27 mouse cellular contexts compared by ENCODE assay signal in the genomic region with DNA sequence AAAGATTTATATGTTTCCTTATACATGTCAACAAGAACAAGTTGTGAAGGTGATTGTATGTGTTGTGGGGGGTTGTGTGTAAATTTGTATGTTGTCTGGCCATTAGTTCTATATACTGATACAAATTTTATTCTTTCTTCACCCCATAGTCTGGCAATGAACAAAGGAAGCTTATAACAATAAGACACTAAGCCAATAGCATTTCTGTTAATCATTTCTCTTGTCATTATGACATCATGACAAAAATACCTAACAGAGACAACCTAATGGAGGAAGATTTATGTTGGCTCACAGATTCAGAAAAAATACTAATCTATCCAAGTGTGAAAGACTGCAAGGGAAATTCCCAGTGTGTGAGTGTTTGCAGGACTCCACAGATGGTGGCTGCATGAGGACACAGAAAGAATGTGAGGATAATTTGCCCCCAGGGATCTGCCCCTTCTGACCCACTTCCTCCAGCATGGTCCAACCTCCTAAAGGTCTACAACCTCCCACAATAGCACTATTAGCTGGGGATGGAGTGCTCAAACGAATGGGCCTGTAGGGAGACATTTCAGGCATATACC.
DNase-seq lines count a peak whose midpoint lies in the region; ATAC-seq lines count a peak whose summit lies in the region.
"Had no signal": no experiment of that assay in that cellular context is flagged by ENCODE, and none has a peak within 500 bp of the region (broad histone marks: within the 10 kb centered on the region; RNA-seq: fewer than 3 reads in every experiment).

No protein-coding gene starts in this region.

- H3K9ac ChIP-seq in limb, embryonic 11.5 days (ENCODE audit: low read length): no peak overlapping the region
- no peak overlapping the region for H3K9ac ChIP-seq in neural tube, embryonic 11.5 days (ENCODE audit: low read length)
- H3K9ac ChIP-seq: embryonic facial prominence, embryonic 12.5 days; heart, embryonic 15.5 days; hindbrain, embryonic 12.5 days; limb, embryonic 12.5 days; lung, embryonic 15.5 days; midbrain, embryonic 12.5 days; neural tube, embryonic 12.5 days had no signal

- H3K27me3 ChIP-seq in limb, embryonic 11.5 days (ENCODE audit: control insufficient read depth, insufficient read depth, low read length): no peaks in the 10 kb centered on the region
- H3K27me3 ChIP-seq in limb, embryonic 10.5 days (ENCODE audit: low read depth, poor library complexity, severe bottlenecking): no peaks in the 10 kb centered on the region
- H3K27me3 ChIP-seq in embryonic facial prominence, embryonic 10.5 days (replicated peaks; ENCODE audit: low read depth, poor library complexity, severe bottlenecking): no peaks in the 10 kb centered on the region
- no peaks in the 10 kb centered on the region for H3K27me3 ChIP-seq in neural tube, embryonic 11.5 days (ENCODE audit: control insufficient read depth, insufficient read depth, low read length)
- H3K27me3 ChIP-seq: embryonic facial prominence, embryonic 12.5 days; heart, embryonic 15.5 days; hindbrain, embryonic 12.5 days; limb, embryonic 12.5 days; lung, embryonic 15.5 days; midbrain, embryonic 12.5 days; neural tube, embryonic 12.5 days had no signal

- H3K27ac ChIP-seq in limb, embryonic 11.5 days (replicated peaks; ENCODE audit: low read depth, low read length): no peak overlapping the region
- H3K27ac ChIP-seq in limb, embryonic 10.5 days: no peak overlapping the region
- H3K27ac ChIP-seq in embryonic facial prominence, embryonic 10.5 days (replicated peaks): no peak overlapping the region
- no peak overlapping the region for H3K27ac ChIP-seq in neural tube, embryonic 11.5 days (ENCODE audit: low read depth, low read length)
- H3K27ac ChIP-seq: embryonic facial prominence, embryonic 12.5 days; forebrain, embryonic 10.5 days; heart, embryonic 10.5 days; heart, embryonic 15.5 days; hindbrain, embryonic 12.5 days; limb, embryonic 12.5 days; lung, embryonic 15.5 days; midbrain, embryonic 12.5 days; neural tube, embryonic 12.5 days had no signal

- H3K4me1 ChIP-seq in limb, embryonic 11.5 days (ENCODE audit: control insufficient read depth, insufficient read depth, low read length): no peaks in the 10 kb centered on the region
- no peaks in the 10 kb centered on the region for H3K4me1 ChIP-seq in limb, embryonic 10.5 days
- H3K4me1 ChIP-seq in embryonic facial prominence, embryonic 10.5 days: no peaks in the 10 kb centered on the region
- no peaks in the 10 kb centered on the region for H3K4me1 ChIP-seq in neural tube, embryonic 11.5 days (ENCODE audit: control insufficient read depth, insufficient read depth, low read length)
- H3K4me1 ChIP-seq: embryonic facial prominence, embryonic 12.5 days; forebrain, embryonic 10.5 days; heart, embryonic 10.5 days; heart, embryonic 15.5 days; hindbrain, embryonic 12.5 days; limb, embryonic 12.5 days; lung, embryonic 15.5 days; midbrain, embryonic 12.5 days; neural tube, embryonic 12.5 days had no signal

- ATAC-seq in limb, embryonic 11.5 days (ENCODE audit: insufficient number of reproducible peaks, low FRiP score, low TSS enrichment, low read depth): 0 out of 2 replicates have a peak, but pooled peaks have one; percentile 39
- 0 out of 2 replicates have a peak, but pooled peaks have one; percentile 33 for ATAC-seq in neural tube, embryonic 11.5 days (ENCODE audit: insufficient read depth, low FRiP score, low TSS enrichment)
- no peak for ATAC-seq in megakaryocyte-erythroid progenitor cell, adult 5-6 weeks (replicated peaks; ENCODE audit: low FRiP score, low TSS enrichment, poor library complexity, severe bottlenecking)
- ATAC-seq: forebrain, embryonic 16.5 days; intestine, embryonic 16.5 days had no signal

- no peaks in the 10 kb centered on the region for H3K9me3 ChIP-seq in limb, embryonic 11.5 days (ENCODE audit: control insufficient read depth, low read length)
- H3K9me3 ChIP-seq in limb, embryonic 10.5 days (replicated peaks): no peaks in the 10 kb centered on the region
- no peaks in the 10 kb centered on the region for H3K9me3 ChIP-seq in embryonic facial prominence, embryonic 10.5 days
- no peaks in the 10 kb centered on the region for H3K9me3 ChIP-seq in neural tube, embryonic 11.5 days (ENCODE audit: control insufficient read depth, low read length)
- H3K9me3 ChIP-seq: embryonic facial prominence, embryonic 12.5 days; forebrain, embryonic 10.5 days; heart, embryonic 10.5 days; heart, embryonic 15.5 days; hindbrain, embryonic 12.5 days; limb, embryonic 12.5 days; lung, embryonic 15.5 days; midbrain, embryonic 12.5 days; neural tube, embryonic 12.5 days had no signal

- 45% methylated on average over 1 of the region's 1 CpGs for WGBS in limb, embryonic 11.5 days
- 33% methylated on average over 1 of the region's 1 CpGs for WGBS in limb, embryonic 10.5 days
- WGBS in embryonic facial prominence, embryonic 10.5 days: 9% methylated on average over 1 of the region's 1 CpGs
- 13% methylated on average over 1 of the region's 1 CpGs for WGBS in neural tube, embryonic 11.5 days

- no peaks in the 10 kb centered on the region for H3K36me3 ChIP-seq in limb, embryonic 11.5 days (ENCODE audit: control insufficient read depth, insufficient read depth, low read length)
- no peaks in the 10 kb centered on the region for H3K36me3 ChIP-seq in limb, embryonic 10.5 days
- no peaks in the 10 kb centered on the region for H3K36me3 ChIP-seq in embryonic facial prominence, embryonic 10.5 days (replicated peaks)
- no peaks in the 10 kb centered on the region for H3K36me3 ChIP-seq in neural tube, embryonic 11.5 days (ENCODE audit: control insufficient read depth, insufficient read depth, low read length)
- H3K36me3 ChIP-seq: embryonic facial prominence, embryonic 12.5 days; forebrain, embryonic 10.5 days; heart, embryonic 10.5 days; heart, embryonic 15.5 days; hindbrain, embryonic 12.5 days; limb, embryonic 12.5 days; lung, embryonic 15.5 days; midbrain, embryonic 12.5 days; neural tube, embryonic 12.5 days had no signal

- peak; percentile 27 for DNase-seq in limb, embryonic 11.5 days (ENCODE audit: low spot score)
- no peak for DNase-seq in limb, embryonic 10.5 days (ENCODE audit: low spot score)
- peak; percentile 73 for DNase-seq in embryo, embryonic 10.5 days (ENCODE audit: low spot score)
- DNase-seq in embryonic facial prominence, embryonic 10.5 days (ENCODE audit: low spot score): peak; percentile 37
- peak; percentile 40 for DNase-seq in neural tube, embryonic 11.5 days (ENCODE audit: low spot score)
- no peak for DNase-seq in urinary bladder, postnatal 14 days (ENCODE audit: low spot score)
- DNase-seq: adrenal gland, adult 8-10 months; B cell, adult 2 months; cerebellum, adult 8-10 months; cerebellum, postnatal 36 days; gastrocnemius, postnatal 14 days; heart, adult 11 months; thymus, adult 2 months; thymus, postnatal 36 days had no signal

- H3K4me3 ChIP-seq in limb, embryonic 11.5 days (ENCODE audit: low read depth, low read length): no peak overlapping the region
- H3K4me3 ChIP-seq in limb, embryonic 10.5 days: no peak overlapping the region
- no peak overlapping the region for H3K4me3 ChIP-seq in embryonic facial prominence, embryonic 10.5 days
- no peak overlapping the region for H3K4me3 ChIP-seq in neural tube, embryonic 11.5 days (ENCODE audit: low read depth, low read length)
- H3K4me3 ChIP-seq: embryonic facial prominence, embryonic 12.5 days; forebrain, embryonic 10.5 days; heart, embryonic 10.5 days; heart, embryonic 15.5 days; hindbrain, embryonic 12.5 days; limb, embryonic 12.5 days; lung, embryonic 15.5 days; midbrain, embryonic 12.5 days; neural tube, embryonic 12.5 days had no signal

- no peak overlapping the region for H3K4me2 ChIP-seq in limb, embryonic 11.5 days (ENCODE audit: low read depth, severe bottlenecking)
- H3K4me2 ChIP-seq in neural tube, embryonic 11.5 days (ENCODE audit: low read depth): no peak overlapping the region
- H3K4me2 ChIP-seq: embryonic facial prominence, embryonic 12.5 days; heart, embryonic 15.5 days; hindbrain, embryonic 12.5 days; limb, embryonic 12.5 days; liver, embryonic 11.5 days; lung, embryonic 15.5 days; midbrain, embryonic 12.5 days; neural tube, embryonic 12.5 days had no signal

Comparison
In these comparisons a context has a peak if more than half of its experiments do, and no peak if none do; other contexts are left out.
1. DNase-seq: peak in limb, embryonic 11.5 days (single experiment), embryo, embryonic 10.5 days (single experiment), embryonic facial prominence, embryonic 10.5 days (single experiment) and neural tube, embryonic 11.5 days (single experiment); none in limb, embryonic 10.5 days (single experiment) and urinary bladder, postnatal 14 days (single experiment).